Mouse (Mus musculus): ENCODE measurements around the gene Hoxa1.

The Hoxa1 gene

GRCm38 (mm10) chr6:52189909-52190308 lies 31.8 kb upstream of the Hoxa1 start:
- DNase-seq (ENCODE audit: low spot score): no peak

- DNase-seq (ENCODE audit: low spot score): no peak
Observed at GRCm38 (mm10) chr6:52189172-52189591, 31.1 kb upstream of the Hoxa1 start.

- DNase-seq (ENCODE audit: low spot score): no peak
Observed at GRCm38 (mm10) chr6:52186500-52186899, 28.4 kb upstream of the Hoxa1 start.

GRCm38 (mm10) chr6:52185834-52186233 lies 27.7 kb upstream of the Hoxa1 start:
- DNase-seq (ENCODE audit: low spot score): no peak

- DNase-seq (ENCODE audit: low spot score): no peak
Observed at GRCm38 (mm10) chr6:52185222-52185621, 27.1 kb upstream of the Hoxa1 start.

GRCm38 (mm10) chr6:52184668-52185067 lies 26.6 kb upstream of the Hoxa1 start:
- no peak for DNase-seq (ENCODE audit: low spot score)

- DNase-seq (ENCODE audit: low spot score): no peak
Observed at GRCm38 (mm10) chr6:52183311-52184080, 25.4 kb upstream of the Hoxa1 start.

- no peak for DNase-seq (ENCODE audit: low spot score)
Observed at GRCm38 (mm10) chr6:52182793-52183192, 24.7 kb upstream of the Hoxa1 start.

- no peak for DNase-seq (ENCODE audit: low spot score)
Observed at GRCm38 (mm10) chr6:52182030-52182429, 23.9 kb upstream of the Hoxa1 start.

- no peak for DNase-seq (ENCODE audit: low spot score)
Observed at GRCm38 (mm10) chr6:52180726-52181125, 22.6 kb upstream of the Hoxa1 start.

- no peak for DNase-seq (ENCODE audit: low spot score)
Observed at GRCm38 (mm10) chr6:52180213-52180710, 22.1 kb upstream of the Hoxa1 start.

GRCm38 (mm10) chr6:52179690-52180089 lies 21.6 kb upstream of the Hoxa1 start:
- DNase-seq (ENCODE audit: low spot score): no peak

GRCm38 (mm10) chr6:52178918-52179665 lies 21.0 kb upstream of the Hoxa1 start:
- DNase-seq (ENCODE audit: low spot score): no peak

GRCm38 (mm10) chr6:52177806-52178205 lies 19.7 kb upstream of the Hoxa1 start:
- DNase-seq (ENCODE audit: low spot score): no peak

- DNase-seq (ENCODE audit: low spot score): no peak
Observed at GRCm38 (mm10) chr6:52177061-52177735, 19.1 kb upstream of the Hoxa1 start, which contains the start of gene 5730596B20Rik. TSS of gene 5730596B20Rik (plus strand) at chr6:52177498.

- DNase-seq (ENCODE audit: low spot score): no peak
Observed at GRCm38 (mm10) chr6:52176391-52176790, 18.3 kb upstream of the Hoxa1 start.

- no peak for DNase-seq (ENCODE audit: low spot score)
Observed at GRCm38 (mm10) chr6:52175864-52176263, 17.7 kb upstream of the Hoxa1 start.

- DNase-seq (ENCODE audit: low spot score): no peak
Observed at GRCm38 (mm10) chr6:52174968-52175751, 17.0 kb upstream of the Hoxa1 start.

- no peak for DNase-seq (ENCODE audit: low spot score)
Observed at GRCm38 (mm10) chr6:52173648-52174047, 15.5 kb upstream of the Hoxa1 start.

GRCm38 (mm10) chr6:52172501-52172900 lies 14.4 kb upstream of the Hoxa1 start:
- peak; percentile 56 for DNase-seq (ENCODE audit: low spot score)

- no peak for DNase-seq (ENCODE audit: low spot score)
Observed at GRCm38 (mm10) chr6:52171938-52172337, 13.8 kb upstream of the Hoxa1 start.

GRCm38 (mm10) chr6:52171331-52171730 lies 13.2 kb upstream of the Hoxa1 start:
- no peak for DNase-seq (ENCODE audit: low spot score)

Measured in ovary, adult 18-20 months (tissue).